Mouse (Mus musculus) liver, adult 2 months (tissue): ENCODE results near the gene Skor1.

Experiments used
- CTCF ChIP-seq: fragments of 200-500 bp; IDR thresholded peaks from 2 replicates; pipeline ENCODE4 v1.5.1; 2011; ENCODE audit warnings: low read depth, low read length, control low read depth
- POLR2A ChIP-seq: fragments of 200-500 bp; IDR thresholded peaks from 2 replicates; pipeline ENCODE4 v1.6.1; 2011; ENCODE audit warnings: low read length, control low read depth; ENCODE audit not compliant: insufficient read depth; ENCODE audit errors: extremely low read depth

GRCm38 (mm10) chr9:63146856-63147274 is 1.9 kb downstream of the Skor1 start:
- TF ChIP-seq POLR2A (no peak), CTCF (no peak)
